Mouse (Mus musculus) MEL (cell line): ENCODE data around the gene Zar1l. TPM values are rescaled to one million over a fixed set of nuclear protein-coding genes. Genes with fewer than 3 reads are reported as not detected.

Experiments
- DNase-seq: peaks from one replicate; pipeline ENCODE4 v3.0.0; 2011; ENCODE audit warnings: low read depth, low spot score
- H3K27ac ChIP-seq: 2 replicates; pipeline ENCODE4 v1.5.1; 2012; ENCODE audit warnings: low read depth, mild to moderate bottlenecking, control low read depth, low read length, moderate library complexity; ENCODE audit not compliant: control insufficient read depth
- H3K27me3 ChIP-seq, 2 experiments: fragments of 150-350 bp in 1 of 2; sonication (generic) in 1 of 2; 2 replicates each; pipeline ENCODE4 v1.6.1; 2012; ENCODE audit warnings: low read length in 2 of 2, mild to moderate bottlenecking in 2 of 2, improper control_type of control experiment in 1 of 2, moderate library complexity in 1 of 2; ENCODE audit not compliant: insufficient read depth in 2 of 2, control insufficient read depth in 1 of 2
- H3K36me3 ChIP-seq, 2 experiments: 2 replicates each; pipeline ENCODE4 v1.6.1; 2012 to 2014; ENCODE audit warnings: low read length in 2 of 2, improper control_type of control experiment in 1 of 2, inconsistent platforms in 1 of 2, mild to moderate bottlenecking in 1 of 2; ENCODE audit not compliant: insufficient read depth in 2 of 2, control insufficient read depth in 1 of 2
- H3K4me1 ChIP-seq, 2 experiments: fragments of 150-350 bp in 1 of 2; sonication (generic) in 1 of 2; 2 replicates each; pipeline ENCODE4 v1.6.1; 2012; ENCODE audit warnings: low read length in 2 of 2, improper control_type of control experiment in 1 of 2, mild to moderate bottlenecking in 1 of 2; ENCODE audit not compliant: insufficient read depth in 2 of 2, control insufficient read depth in 1 of 2
- H3K4me3 ChIP-seq, 2 experiments: fragments of 150-350 bp in 1 of 2; sonication (generic) in 1 of 2; 2 replicates each; pipeline ENCODE4 v1.5.1; 2012; ENCODE audit warnings: low read depth in 2 of 2, low read length in 2 of 2, mild to moderate bottlenecking in 2 of 2, moderate library complexity in 2 of 2, control low read depth in 1 of 2, improper control_type of control experiment in 1 of 2; ENCODE audit not compliant: control insufficient read depth in 1 of 2, insufficient read depth in 1 of 2
- H3K79me2 ChIP-seq: 2 replicates; pipeline ENCODE4 v1.6.1; 2012; ENCODE audit warnings: mild to moderate bottlenecking, low read length, moderate library complexity; ENCODE audit not compliant: control insufficient read depth, poor library complexity, insufficient read depth
- H3K9ac ChIP-seq: 2 replicates; pipeline ENCODE4 v1.6.1; 2012; ENCODE audit warnings: low read depth, mild to moderate bottlenecking, control low read depth, low read length, moderate library complexity; ENCODE audit not compliant: control insufficient read depth, poor library complexity, severe bottlenecking
- H3K9me3 ChIP-seq: fragments of 150-350 bp; sonication (generic); replicated peaks from 2 replicates; pipeline ENCODE4 v1.6.1; 2012; ENCODE audit warnings: mild to moderate bottlenecking, low read length, improper control_type of control experiment, moderate library complexity; ENCODE audit not compliant: insufficient read depth
- CHD2 ChIP-seq: IDR thresholded peaks from 2 replicates; pipeline ENCODE4 v1.6.1; 2011; ENCODE audit warnings: low read length, improper control_type of control experiment
- CTCF ChIP-seq, 3 experiments: IDR thresholded peaks in 2 of 3; conservative IDR thresholded peaks in 1 of 3; 2 replicates each; pipeline ENCODE4 v1.5.1; 2011 to 2012; ENCODE audit warnings: low read length in 3 of 3, low read depth in 2 of 3, mild to moderate bottlenecking in 2 of 3, improper control_type of control experiment in 1 of 3, inconsistent platforms in 1 of 3, mixed read lengths in 1 of 3, moderate library complexity in 1 of 3; ENCODE audit not compliant: control insufficient read depth in 1 of 3, insufficient read depth in 1 of 3, poor library complexity in 1 of 3, severe bottlenecking in 1 of 3
- EP300 ChIP-seq, 2 experiments: IDR thresholded peaks; 2 replicates each; pipeline ENCODE4 v1.6.1; 2011; ENCODE audit warnings: improper control_type of control experiment in 2 of 2, low read length in 2 of 2, low read depth in 1 of 2, mild to moderate bottlenecking in 1 of 2
- HCFC1 ChIP-seq: IDR thresholded peaks from 2 replicates; pipeline ENCODE4 v1.6.1; 2012; ENCODE audit warnings: low read depth, mild to moderate bottlenecking, inconsistent platforms, low read length, improper control_type of control experiment, moderate library complexity
- JUND ChIP-seq: IDR thresholded peaks from 2 replicates; pipeline ENCODE4 v1.6.1; 2011; ENCODE audit warnings: low read depth, mild to moderate bottlenecking, improper control_type of control experiment, low read length
- MAX ChIP-seq: IDR thresholded peaks from 2 replicates; pipeline ENCODE4 v1.6.1; 2011; ENCODE audit warnings: low read length, improper control_type of control experiment
- MEF2A ChIP-seq: IDR thresholded peaks from 2 replicates; pipeline ENCODE4 v1.6.1; 2014; ENCODE audit warnings: low read depth, mild to moderate bottlenecking, inconsistent platforms, low read length, improper control_type of control experiment; ENCODE audit not compliant: poor library complexity, insufficient replicate concordance, severe bottlenecking; ENCODE audit errors: extremely low read depth
- MYB ChIP-seq: IDR thresholded peaks from 2 replicates; pipeline ENCODE4 v1.6.1; 2011; ENCODE audit warnings: mild to moderate bottlenecking, low read depth, low read length, improper control_type of control experiment
- POLR2A ChIP-seq, 2 experiments: IDR thresholded peaks; 2 replicates each; pipeline ENCODE4 v1.6.1; 2011 to 2012; ENCODE audit warnings: low read length in 2 of 2, mild to moderate bottlenecking in 2 of 2, control low read depth in 1 of 2, improper control_type of control experiment in 1 of 2, low read depth in 1 of 2, moderate library complexity in 1 of 2; ENCODE audit not compliant: control insufficient read depth in 1 of 2, insufficient read depth in 1 of 2, poor library complexity in 1 of 2
- RAD21 ChIP-seq: IDR thresholded peaks from 2 replicates; pipeline ENCODE4 v1.6.1; 2011; ENCODE audit warnings: mild to moderate bottlenecking, low read depth, low read length, improper control_type of control experiment
- TAL1 ChIP-seq: IDR thresholded peaks from 2 replicates; pipeline ENCODE4 v1.6.1; 2012; ENCODE audit warnings: mild to moderate bottlenecking, inconsistent platforms, low read length, moderate library complexity, mixed read lengths
- ZNF384 ChIP-seq: IDR thresholded peaks from 2 replicates; pipeline ENCODE4 v1.6.1; 2012; ENCODE audit warnings: low read depth, mild to moderate bottlenecking, inconsistent platforms, low read length, improper control_type of control experiment
- polyA plus RNA-seq, 2 experiments: library from polyadenylated mRNA; stranded (reverse) in 1 of 2; unstranded in 1 of 2; fragments of >175 nt in 1 of 2; fragments of >200 nt in 1 of 2; gene quantifications; 2 replicates each; pipeline versions ENCODE4 v1.2.1 to v1.2.4; 2012; ENCODE audit warnings: low replicate concordance in 2 of 2, low read depth in 1 of 2; ENCODE audit not compliant: insufficient read length in 2 of 2, insufficient read depth in 1 of 2, missing spikeins in 1 of 2
- total RNA-seq: library from RNA; depleted of rRNA; stranded (reverse); fragments of 300-350 nt; gene quantifications from 2 replicates; pipeline ENCODE4 v1.2.3, GENCODE M21; 2012

The Zar1l gene
- total and polyA plus RNA-seq, 3 experiments: not detected

DNA sequence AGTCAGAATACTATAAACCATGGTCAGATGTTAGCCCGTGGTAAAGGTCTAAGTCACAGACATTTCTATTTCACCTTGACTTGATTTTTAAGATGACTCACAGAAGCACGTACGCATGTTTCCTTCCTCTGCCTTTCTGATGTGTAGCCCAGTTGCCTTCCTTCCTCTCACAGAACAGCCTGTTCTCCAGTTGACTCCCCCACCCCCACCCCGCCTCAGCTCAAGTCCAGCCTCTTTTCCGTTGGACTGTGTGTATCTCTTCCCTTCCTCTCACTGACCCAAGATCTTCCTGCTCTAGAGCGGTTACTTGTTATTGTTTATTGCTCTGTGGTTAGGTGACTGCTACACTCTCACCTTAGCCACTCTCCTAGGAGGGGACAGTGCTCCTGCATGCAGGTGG lies 49.5 kb downstream of the Zar1l start:
- no peak overlapping the region for H3K27ac ChIP-seq
- no peaks in the 10 kb centered on the region for H3K79me2 ChIP-seq
- no peak overlapping the region for H3K9ac ChIP-seq
- DNase-seq: peak; percentile 16
- no peak overlapping the region for H3K4me3 ChIP-seq
- TF ChIP-seq EP300 (IDR thresholded peaks at IDR 0.05; ENCODE audit: low read depth in 1 of 2, low read length in 2 of 2): 0 out of 4 replicates have a peak, but pooled peaks of 1 of the 2 experiments have one; percentile 9
- TF ChIP-seq TAL1: no peak
- H3K36me3 ChIP-seq: no peaks in the 10 kb centered on the region
- H3K4me1 ChIP-seq: 0 out of 4 replicates have a peak, but pooled peaks cover 0 to 3% of the 10 kb centered on the region in 2 experiments
- no peaks in the 10 kb centered on the region for H3K27me3 ChIP-seq
- no peaks in the 10 kb centered on the region for H3K9me3 ChIP-seq

DNA sequence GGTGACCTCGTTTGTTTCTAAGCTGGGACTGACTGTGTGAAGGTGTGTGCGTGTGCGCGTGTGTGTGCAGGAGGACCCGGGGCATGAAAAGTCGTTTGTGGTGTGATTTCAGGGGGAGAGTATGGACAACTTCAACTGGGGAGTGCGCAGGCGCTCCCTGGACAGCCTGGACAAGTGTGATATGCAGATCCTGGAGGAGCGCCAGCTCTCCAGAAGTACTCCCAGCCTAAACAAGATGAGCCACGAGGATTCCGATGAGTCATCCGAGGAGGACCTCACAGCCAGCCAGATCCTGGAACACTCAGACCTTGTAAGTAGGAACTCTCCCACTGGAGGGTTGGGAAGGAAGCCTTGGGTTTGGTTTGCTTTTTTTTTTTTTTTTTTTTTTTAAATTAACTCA lies 51.8 kb downstream of the Zar1l start:
- H3K36me3 ChIP-seq: no peaks in the 10 kb centered on the region
- peak; percentile 32 for DNase-seq
- H3K9ac ChIP-seq: no peak overlapping the region
- no peak overlapping the region for H3K27ac ChIP-seq
- H3K4me1 ChIP-seq: 0 out of 4 replicates have a peak, but pooled peaks cover 0 to 3% of the 10 kb centered on the region in 2 experiments
- H3K4me3 ChIP-seq: no peak overlapping the region
- H3K79me2 ChIP-seq: no peaks in the 10 kb centered on the region
- no peaks in the 10 kb centered on the region for H3K9me3 ChIP-seq
- TF ChIP-seq ZNF384 (peak; percentile 17; the same call in 1 of the 2 replicates), MEF2A (no peak), TAL1 (peak; percentile 9; the same call in 1 of the 2 replicates), CHD2 (no peak)
- H3K27me3 ChIP-seq: no peaks in the 10 kb centered on the region

DNA sequence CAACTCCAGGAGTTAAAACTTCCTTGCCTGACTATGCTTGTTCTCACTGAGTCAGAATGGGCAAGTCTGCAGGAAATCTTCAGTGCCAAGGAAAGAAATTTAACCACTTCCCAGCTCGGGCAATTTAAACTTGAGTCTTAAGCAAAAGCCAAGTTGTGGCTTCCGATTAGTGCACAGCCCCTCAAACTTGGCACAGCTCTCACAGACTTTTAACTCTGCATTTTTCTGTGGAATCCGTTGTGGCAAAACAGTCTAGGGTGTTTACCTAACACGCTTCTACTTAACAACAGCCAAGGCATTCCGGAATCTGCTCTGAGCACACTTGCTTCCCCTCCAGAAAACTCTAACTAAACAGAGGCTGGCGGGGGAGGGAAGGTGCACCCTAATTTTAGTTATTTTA lies 52.7 kb downstream of the Zar1l start:
- Histone ChIP-seq H3K36me3 (no peaks in the 10 kb centered on the region), H3K9ac (no peak overlapping the region), H3K4me1 (0 out of 4 replicates have a peak, but pooled peaks cover 0 to 3% of the 10 kb centered on the region in 2 experiments), H3K27ac (no peak overlapping the region), H3K9me3 (no peaks in the 10 kb centered on the region), H3K79me2 (no peaks in the 10 kb centered on the region), H3K27me3 (no peaks in the 10 kb centered on the region), H3K4me3 (no peak overlapping the region)
- TF ChIP-seq CTCF (IDR thresholded peaks at IDR 0.05 in 2 of 3, conservative IDR thresholded peaks at IDR 0.05 in 1 of 3; ENCODE audit: control insufficient read depth in 1 of 3, insufficient read depth in 1 of 3, low read depth in 2 of 3, low read length in 3 of 3, poor library complexity in 1 of 3, severe bottlenecking in 1 of 3) (no peak), JUND (no peak), RAD21 (no peak), MYB (no peak), POLR2A (IDR thresholded peaks at IDR 0.05; ENCODE audit: control insufficient read depth in 1 of 2, insufficient read depth in 1 of 2, low read depth in 1 of 2, low read length in 2 of 2, poor library complexity in 1 of 2) (no peak), HCFC1 (no peak), MAX (no peak)
- no peak for DNase-seq
